Mouse (Mus musculus): ENCODE data around the gene Myh14.

- TF ChIP-seq CTCF (IDR thresholded peaks at IDR 0.05; ENCODE audit: insufficient read depth, low read depth, low read length) (no peak), POLR2A (IDR thresholded peaks at IDR 0.05; ENCODE audit: insufficient read depth, low read depth, low read length) (no peak)
Observed at GRCm38 (mm10) chr7:44697191-44697710, 26.6 kb upstream of the Myh14 start.

Measured in olfactory bulb, adult 2 months (tissue).